Comparison of ENCODE assay signal across 8 mouse cellular contexts in the genomic region with DNA sequence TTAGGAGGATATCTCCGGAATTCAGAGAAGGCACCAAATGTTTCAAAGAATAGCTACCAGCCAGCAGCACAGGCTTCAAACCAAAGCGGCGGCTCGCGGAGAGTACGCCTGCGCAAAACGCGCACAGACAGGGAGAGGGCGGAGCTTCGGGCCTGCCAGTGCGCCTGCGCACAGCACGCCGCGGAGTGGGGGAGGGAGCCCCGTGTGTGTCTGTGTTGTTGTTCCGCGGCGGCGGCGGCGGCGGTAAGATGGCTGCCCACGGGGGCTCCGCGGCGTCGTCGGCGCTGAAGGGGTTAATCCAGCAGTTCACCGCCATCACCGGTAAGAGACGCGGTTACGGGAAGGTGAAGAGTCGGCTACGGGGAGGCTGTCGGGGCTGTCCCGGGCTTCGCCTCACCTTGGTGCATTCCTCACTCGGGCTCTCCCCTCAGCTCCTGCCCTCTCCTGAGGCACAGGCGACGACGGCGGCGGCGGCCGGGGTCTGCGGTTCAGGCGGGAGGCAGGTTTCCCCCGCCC. TPM values are rescaled to one million over a fixed set of nuclear protein-coding genes. Genes with fewer than 3 reads are reported as not detected.
A peak's percentile ranks its signal among the peaks of the same experiment; 100 is the strongest.
DNase-seq lines count a peak whose midpoint lies in the region; ATAC-seq lines count a peak whose summit lies in the region.

A gene (plus strand): TSS at position 218 of the 516 bp plus-strand sequence.

- H3K27ac ChIP-seq in lung, embryonic 16.5 days (ENCODE audit: low read length), result peak within 1 kb of the TSS; percentile 94

- H3K9ac ChIP-seq in lung, embryonic 16.5 days (ENCODE audit: low read length), result peak within 1 kb of the TSS; percentile 95

- H3K4me3 ChIP-seq in lung, embryonic 16.5 days (ENCODE audit: low read length), result peak within 1 kb of the TSS; percentile 84

- no peaks in the 10 kb centered on the region for H3K27me3 ChIP-seq in lung, embryonic 16.5 days (ENCODE audit: control insufficient read depth, insufficient read depth, low read depth, low read length)

- no peaks in the 10 kb centered on the region for H3K36me3 ChIP-seq in lung, embryonic 16.5 days (ENCODE audit: control insufficient read depth, insufficient read depth, low read length)

- ATAC-seq in hematopoietic stem cell, adult 5-6 weeks (replicated peaks in 1 of 2; ENCODE audit: insufficient read depth in 1 of 2, low FRiP score in 2 of 2, low TSS enrichment in 1 of 2, low read depth in 1 of 2, poor library complexity in 2 of 2, severe bottlenecking in 2 of 2), result peak; percentile 80 to 94
- peak; percentile 98 for ATAC-seq in lung, embryonic 16.5 days (ENCODE audit: low read depth)

- no peaks in the 10 kb centered on the region for H3K9me3 ChIP-seq in lung, embryonic 16.5 days (ENCODE audit: control insufficient read depth, low read length)

- WGBS in lung, embryonic 16.5 days, result 1% methylated on average over 47 of the region's 52 CpGs

- H3K4me2 ChIP-seq in lung, embryonic 16.5 days (ENCODE audit: low read depth, low read length), result peak within 1 kb of the TSS; percentile 65

- DNase-seq in MEL-GATA-1-ER (ENCODE audit: extremely low read depth, low read depth), result peak; percentile 81
- peak; percentile 98 for DNase-seq in cerebellum, adult 8-10 months
- DNase-seq in forelimb bud, embryonic 11.5 days (ENCODE audit: low read depth, low spot score), result peak; percentile 97
- peak; percentile 91 for DNase-seq in layer of hippocampus, adult 9-10 months (ENCODE audit: low spot score)
- DNase-seq in ovary, postnatal 10 days (ENCODE audit: low spot score), result peak; percentile 98
- DNase-seq in thymus, postnatal 10 days (ENCODE audit: low spot score in 2 of 2), result peak; percentile 97 to 99

- H3K4me1 ChIP-seq in lung, embryonic 16.5 days (replicated peaks; ENCODE audit: control insufficient read depth, insufficient read depth, low read length), result peaks cover 4% of the 10 kb centered on the region; the same call in 1 of the 2 replicates

RNA-seq across cellular contexts. Expression of the gene that starts here (rescaled TPM):
- total RNA-seq in hematopoietic stem cell, adult 5-6 weeks (2017), result 43.5 and 51.3 TPM in 2 replicates
- polyA plus RNA-seq in lung, embryonic 16.5 days (2015; fragmentation: Nextera tagmentation; extraction: Ambion mirVana), result 22.5 and 25.4 TPM in 2 replicates

Comparison
In these comparisons a context has a peak if more than half of its experiments do, and no peak if none do; other contexts are left out.
1. Peak in every context shown above with its lines: DNase-seq, ATAC-seq, H3K4me3 ChIP-seq and H3K27ac ChIP-seq.